Mouse (Mus musculus) adrenal gland, postnatal 25 days (tissue): Measurements from ENCODE around the gene Spryd3. TPM values are rescaled to one million over a fixed set of nuclear protein-coding genes. Genes with fewer than 3 reads are reported as not detected.

Experiments
- DNase-seq: peaks from one replicate; pipeline ENCODE4 v3.0.0; 2021; ENCODE audit warnings: mixed read lengths
- total RNA-seq: library from RNA; stranded (reverse); gene quantifications from 2 replicates; pipeline ENCODE4 v1.2.3, GENCODE M21; 2021

Spryd3 gene
- total RNA-seq, 1 experiment from 2014 or later, result 40.3 TPM

GRCm38 (mm10) chr15:102070476-102071467, 65.3 kb downstream of the Spryd3 start:
- no peak for DNase-seq

Other genes starting within 250 kb of the Spryd3 start
- not detected in 2 replicates for gene Krt76, start 243.3 kb downstream of the Spryd3 start, total RNA-seq
- gene Krt4, start 211.5 kb downstream of the Spryd3 start, total RNA-seq, result not detected in 2 replicates
- gene Krt79, start 195.9 kb downstream of the Spryd3 start, total RNA-seq, result 0.57 and 0.76 TPM in 2 replicates
- not detected in 2 replicates for gene Krt78, start 181.9 kb downstream of the Spryd3 start, total RNA-seq
- gene Krt8, start 131.8 kb downstream of the Spryd3 start, total RNA-seq, result 0.36 and 1.00 TPM in 2 replicates
- 1.5 and 1.8 TPM in 2 replicates for gene Krt18, start 108.1 kb downstream of the Spryd3 start, total RNA-seq
- 244 and 270 TPM in 2 replicates for gene Eif4b, start 62.5 kb downstream of the Spryd3 start, total RNA-seq
- gene Tns2, start 35.8 kb downstream of the Spryd3 start, total RNA-seq, result 75.2 and 78.7 TPM in 2 replicates
- 17.1 and 17.2 TPM in 2 replicates for gene Igfbp6, start 8.1 kb upstream of the Spryd3 start, total RNA-seq
- 0.55 and 1.2 TPM in 2 replicates for gene Soat2, start 14.3 kb upstream of the Spryd3 start, total RNA-seq
- gene Zfp740, start 67.0 kb upstream of the Spryd3 start, total RNA-seq, result 61.4 and 80.4 TPM in 2 replicates
- 76.1 and 76.8 TPM in 2 replicates for gene Csad, start 68.5 kb upstream of the Spryd3 start, total RNA-seq
- 1.5 and 2.0 TPM in 2 replicates for gene Itgb7, start 95.7 kb upstream of the Spryd3 start, total RNA-seq
- 21.5 and 25.7 TPM in 2 replicates for gene Rarg, start 121.3 kb upstream of the Spryd3 start, total RNA-seq
- 0.15 TPM in 1 of 2 replicates, not detected in the other for gene Gm9918, start 134.3 kb upstream of the Spryd3 start, total RNA-seq
- gene Mfsd5, start 143.2 kb upstream of the Spryd3 start, total RNA-seq, result 36.3 and 36.7 TPM in 2 replicates
- 4.1 and 6.3 TPM in 2 replicates for gene Espl1, start 160.0 kb upstream of the Spryd3 start, total RNA-seq
- 379 TPM in 2 replicates for gene Pfdn5, start 189.9 kb upstream of the Spryd3 start, total RNA-seq
- 72.4 and 77.8 TPM in 2 replicates for gene Myg1, start 195.5 kb upstream of the Spryd3 start, total RNA-seq
- gene Aaas, start 214.5 kb upstream of the Spryd3 start, total RNA-seq, result 14.4 and 24.0 TPM in 2 replicates
- gene Sp7, start 230.9 kb upstream of the Spryd3 start, total RNA-seq, result 0.15 TPM in 1 of 2 replicates, not detected in the other